Mouse (Mus musculus) common myeloid progenitor, adult 5-6 weeks (primary cell): ENCODE results near the gene Mgme1. TPM values are rescaled to one million over a fixed set of nuclear protein-coding genes. Genes with fewer than 3 reads are reported as not detected.

ENCODE experiments used
- ATAC-seq: replicated peaks from 2 replicates; pipeline ENCODE4 v1.8.0; 2016; ENCODE audit warnings: low read depth, mild to moderate bottlenecking, moderate TSS enrichment, inconsistent platforms; ENCODE audit not compliant: poor library complexity, severe bottlenecking
- total RNA-seq: library from RNA; stranded (forward); fragments of 200-1000, 187-1606 nt; gene quantifications from 2 replicates; pipeline ENCODE4 v1.2.3, GENCODE M21; 2017

Mgme1 gene
- total RNA-seq, 1 experiment from 2014 or later = 30.4 TPM

DNA sequence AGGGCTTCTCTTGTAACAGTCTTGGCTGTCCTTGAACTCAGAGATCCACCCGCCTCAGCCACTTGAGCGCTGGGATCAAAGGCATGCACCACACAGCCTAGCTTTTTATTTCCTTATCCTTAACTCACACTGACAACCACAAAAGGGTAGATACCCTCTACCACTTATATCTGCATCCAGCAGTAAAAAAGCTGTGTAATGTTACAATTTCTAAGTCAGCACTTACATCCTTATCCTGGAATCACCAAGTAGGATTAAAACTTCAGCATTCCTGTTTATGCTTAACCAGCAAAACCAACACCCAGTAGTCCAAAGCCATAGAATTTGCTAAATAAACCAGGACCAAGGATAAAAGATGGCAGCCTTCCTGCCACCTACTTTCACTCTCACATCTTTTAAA, 7.6 kb upstream of the Mgme1 start:
- no peak for ATAC-seq

DNA sequence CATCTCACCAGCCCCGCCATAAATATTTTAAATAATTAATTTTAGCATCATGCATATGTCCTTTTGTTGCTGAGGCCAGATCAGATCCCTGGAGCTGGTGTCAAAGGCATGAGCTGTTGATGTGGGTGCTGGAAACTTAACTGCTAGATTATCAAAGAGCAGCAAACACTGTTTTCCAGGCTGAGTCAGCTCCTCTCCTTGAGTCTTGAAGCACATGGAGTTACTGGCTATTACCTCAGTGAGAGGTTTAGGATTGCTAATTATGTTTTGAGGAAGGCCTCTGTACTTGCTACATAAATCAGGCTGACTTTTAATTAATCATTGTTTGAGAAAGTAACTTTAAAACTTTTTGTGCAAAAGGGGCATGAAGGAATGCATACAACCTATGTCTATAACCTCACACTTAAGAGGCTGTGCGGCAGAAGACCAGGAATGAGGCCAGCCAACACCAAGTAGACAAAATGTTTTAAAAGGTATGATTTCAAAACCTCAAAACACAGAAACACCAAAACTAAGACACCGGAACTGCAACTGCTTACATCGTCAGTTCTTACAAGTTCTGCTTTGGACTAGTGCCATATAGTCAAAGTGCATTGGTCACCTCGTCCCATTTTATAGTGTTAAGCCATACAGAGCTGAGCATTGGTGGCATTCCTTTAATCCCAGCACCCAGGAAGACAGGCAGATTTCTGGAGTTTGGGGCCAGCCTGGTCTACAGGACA, 5.9 kb upstream of the Mgme1 start:
- ATAC-seq = no peak

DNA sequence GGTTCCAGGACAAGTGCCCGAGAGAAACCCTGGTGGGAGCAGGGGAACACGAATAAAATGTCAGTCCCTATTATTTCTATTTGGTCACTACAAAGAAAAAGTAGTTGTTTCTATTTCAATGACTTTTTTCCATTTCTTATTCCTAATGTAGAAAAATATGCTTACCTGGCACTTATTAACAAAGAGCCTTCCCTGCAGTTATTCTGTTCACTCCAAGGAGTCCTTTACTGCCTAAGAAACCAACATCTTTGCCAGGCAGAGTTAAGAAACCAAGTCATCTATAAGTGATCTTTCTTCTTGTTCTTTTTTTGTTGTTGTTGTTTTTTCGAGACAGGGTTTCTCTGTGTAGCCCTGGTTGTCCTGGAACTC, 5.4 kb upstream of the Mgme1 start:
- ATAC-seq = no peak

DNA sequence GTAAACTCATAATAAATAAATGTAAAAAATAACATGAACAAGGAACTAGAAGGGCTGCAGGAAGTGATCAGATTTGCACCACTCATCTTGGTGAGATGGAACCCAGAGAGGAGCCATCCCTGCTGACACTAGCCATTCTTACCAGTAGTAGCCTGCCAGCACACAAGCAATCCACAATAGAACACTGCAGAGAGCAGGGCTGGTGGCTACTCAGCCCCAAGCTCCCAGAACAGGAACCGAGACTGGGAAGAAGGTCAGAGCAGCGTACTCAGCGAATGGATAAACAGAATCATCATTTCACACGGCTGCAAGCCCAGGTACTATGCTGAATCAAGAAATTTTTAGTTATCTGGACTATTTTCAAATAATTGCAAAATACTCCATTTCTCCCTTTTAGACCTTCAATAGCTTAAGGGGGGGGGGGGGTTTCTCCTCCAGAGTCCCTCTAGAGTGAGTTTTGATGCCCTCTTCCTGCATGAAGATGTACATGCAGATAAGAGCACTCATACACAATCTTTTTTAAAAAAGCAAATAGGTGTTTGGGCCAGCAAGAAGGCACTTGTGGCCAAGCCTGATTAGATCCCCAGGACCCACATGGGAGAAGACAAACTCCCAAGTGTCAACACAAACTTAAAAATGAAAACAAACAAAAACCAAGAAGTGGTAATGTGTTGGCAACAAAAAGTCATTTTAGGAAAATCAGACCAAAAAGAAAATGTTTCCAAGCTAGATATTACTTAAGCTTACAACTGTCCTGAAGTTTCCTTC, 4.4 kb upstream of the Mgme1 start:
- ATAC-seq = peak; percentile 27

DNA sequence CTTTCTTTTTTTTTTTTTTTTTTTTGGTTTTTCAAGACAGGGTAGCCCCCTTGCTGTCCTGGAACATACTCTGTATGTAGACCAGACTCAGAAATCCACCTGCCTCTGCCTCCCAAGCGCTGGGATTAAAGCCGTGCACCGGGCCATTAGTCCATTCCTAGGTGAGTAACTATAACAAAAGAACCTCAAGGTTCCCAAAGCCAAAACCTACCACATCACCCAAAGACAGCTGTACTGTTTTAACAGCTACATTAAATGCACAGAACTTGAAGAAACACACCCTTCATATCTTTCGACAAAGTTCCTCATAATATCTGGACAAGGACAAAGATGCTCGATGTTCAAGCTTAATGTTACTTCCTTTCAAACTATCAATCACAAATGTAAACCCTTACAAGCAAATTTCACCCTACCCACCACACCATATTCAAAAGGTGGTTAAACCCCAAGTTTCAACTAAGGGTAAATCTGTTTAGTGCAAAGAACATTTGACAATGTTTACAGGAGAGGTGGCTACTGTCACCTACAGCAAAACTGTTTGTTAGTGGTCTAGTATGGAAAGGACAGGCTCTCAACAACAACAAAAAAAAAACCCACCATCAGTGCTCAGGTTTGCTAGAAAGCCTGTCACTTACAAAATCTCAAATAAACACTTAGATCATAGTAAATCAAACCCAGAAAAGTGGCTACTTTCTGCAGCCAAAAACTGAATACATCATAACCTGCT, 3.3 kb upstream of the Mgme1 start:
- ATAC-seq = no peak

DNA sequence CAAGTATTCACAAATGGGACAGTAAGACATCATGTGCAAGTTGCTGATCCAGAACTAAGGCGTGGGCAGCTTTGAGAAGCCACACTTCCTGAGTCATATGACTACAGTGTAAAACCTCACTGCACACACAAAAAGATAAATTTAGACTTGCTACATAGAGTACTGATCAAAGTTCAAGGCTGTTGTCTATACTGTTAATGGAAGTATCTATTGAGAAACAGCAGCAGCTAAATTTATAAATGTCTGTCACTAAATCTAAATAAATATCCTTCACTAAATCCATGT, 2.8 kb upstream of the Mgme1 start:
- 0 out of 2 replicates have a peak, but pooled peaks have one; percentile 3 for ATAC-seq

DNA sequence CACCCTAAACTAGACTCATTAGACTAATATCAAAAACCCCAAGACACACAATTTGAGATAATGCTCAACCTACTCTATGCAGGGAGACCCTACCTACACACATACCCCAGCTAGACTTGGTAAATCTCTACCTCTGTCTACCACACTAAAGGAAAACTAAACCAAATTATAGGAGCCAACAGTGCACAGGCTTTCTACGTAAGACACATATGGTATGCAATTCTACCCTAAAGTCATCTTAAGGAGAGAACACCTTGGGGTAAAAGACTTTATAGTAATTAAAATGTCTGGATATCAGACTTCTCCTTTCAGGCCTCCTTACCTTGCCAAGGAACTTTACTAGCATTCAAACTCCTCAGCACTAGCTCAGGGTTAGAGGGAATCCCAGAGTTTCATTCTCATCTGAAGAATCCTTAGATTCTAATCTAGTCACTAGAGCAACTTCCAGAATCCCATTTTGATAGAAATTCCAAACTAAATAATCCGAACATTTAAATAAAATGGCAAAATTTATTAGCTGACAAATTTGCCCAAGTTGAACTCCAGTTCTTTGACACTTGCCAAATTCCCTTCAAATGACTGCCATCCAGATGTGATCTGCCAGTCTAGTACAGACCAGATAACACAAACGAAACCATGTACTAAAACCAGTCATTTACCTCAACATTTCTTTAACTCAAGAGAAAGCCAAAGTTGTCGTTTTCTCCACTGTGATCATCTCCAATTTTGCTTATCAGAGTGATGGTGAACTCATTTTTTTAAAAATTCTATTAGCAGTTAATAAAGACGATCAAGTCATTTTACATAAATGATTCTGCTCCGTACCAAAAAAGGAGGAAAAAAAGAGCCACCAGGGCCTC, 1.8 kb upstream of the Mgme1 start:
- ATAC-seq = no peak

DNA sequence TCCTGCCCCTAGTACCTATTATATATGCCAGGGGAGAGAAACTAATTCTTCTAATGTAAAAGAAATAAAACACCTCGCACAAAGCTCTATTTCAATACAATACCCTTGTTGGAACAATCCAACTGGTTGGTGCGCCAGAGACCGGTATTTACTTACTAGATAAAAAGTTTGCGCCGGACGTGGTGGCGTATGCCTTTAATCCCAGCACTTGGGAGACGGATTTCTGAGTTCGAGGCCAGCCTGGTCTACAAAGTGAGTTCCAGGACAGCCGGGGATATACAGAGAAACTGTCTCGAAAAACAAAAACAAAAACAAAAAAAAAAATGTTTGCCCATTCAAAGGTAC, 1.2 kb upstream of the Mgme1 start:
- no peak for ATAC-seq

DNA sequence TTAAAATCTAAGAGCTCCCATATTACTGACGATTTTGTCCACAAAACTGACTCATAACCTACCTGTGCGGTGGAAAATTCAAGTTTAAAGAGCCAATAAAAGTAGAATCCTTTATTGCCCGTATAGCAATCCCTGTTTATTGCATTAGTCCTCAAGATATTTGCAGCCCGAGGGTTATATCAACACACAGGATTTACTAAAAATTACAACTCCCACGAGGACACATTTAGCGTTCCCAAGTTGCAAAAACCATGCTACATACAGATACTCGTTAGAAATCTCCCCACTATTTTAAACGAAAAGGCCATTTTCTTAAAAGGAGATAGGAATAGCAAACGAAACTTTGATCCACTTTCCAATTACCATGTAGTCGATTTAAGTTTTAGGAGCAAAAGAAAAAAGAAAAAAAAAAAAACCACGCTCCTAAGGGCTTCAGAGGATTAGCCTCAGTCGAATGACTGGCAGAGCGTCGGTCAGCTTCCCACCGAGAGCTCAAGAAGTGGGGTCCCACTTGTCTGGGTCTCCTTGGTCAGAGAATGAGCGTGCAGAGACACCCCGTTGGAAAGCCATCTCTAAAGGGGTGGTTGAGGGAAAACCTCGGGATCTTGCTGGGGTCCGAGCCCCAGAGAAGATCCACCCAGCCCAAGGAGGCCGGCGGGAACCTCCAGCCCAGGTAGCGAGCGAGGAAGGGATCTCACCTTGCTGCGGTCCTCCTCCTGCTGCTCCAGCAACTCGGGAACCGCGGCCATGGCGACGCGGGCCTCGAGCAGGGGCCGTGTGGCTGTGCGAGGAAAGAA, 586 bp upstream of the Mgme1 start:
- ATAC-seq = no peak; the same call in 1 of the 2 replicates

DNA sequence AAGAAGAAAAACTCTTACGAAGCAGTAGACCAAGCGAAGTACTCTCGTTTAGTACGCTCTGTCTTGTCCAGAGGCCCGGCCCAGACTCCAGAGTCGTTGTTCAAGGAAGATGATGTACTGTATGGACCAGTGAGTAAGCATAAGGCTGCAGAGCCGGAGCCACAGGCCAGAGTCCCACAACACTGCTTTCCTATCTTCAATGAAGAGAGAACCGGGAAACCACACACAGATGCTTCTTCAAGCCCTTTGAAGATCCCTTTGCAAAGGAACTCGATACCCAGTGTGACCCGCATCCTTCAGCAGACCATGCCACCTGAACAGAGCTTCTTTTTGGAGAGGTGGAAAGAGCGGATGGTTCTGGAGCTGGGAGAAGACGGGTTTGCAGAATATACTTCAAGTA, 1.6 kb downstream of the Mgme1 start:
- ATAC-seq = no peak

DNA sequence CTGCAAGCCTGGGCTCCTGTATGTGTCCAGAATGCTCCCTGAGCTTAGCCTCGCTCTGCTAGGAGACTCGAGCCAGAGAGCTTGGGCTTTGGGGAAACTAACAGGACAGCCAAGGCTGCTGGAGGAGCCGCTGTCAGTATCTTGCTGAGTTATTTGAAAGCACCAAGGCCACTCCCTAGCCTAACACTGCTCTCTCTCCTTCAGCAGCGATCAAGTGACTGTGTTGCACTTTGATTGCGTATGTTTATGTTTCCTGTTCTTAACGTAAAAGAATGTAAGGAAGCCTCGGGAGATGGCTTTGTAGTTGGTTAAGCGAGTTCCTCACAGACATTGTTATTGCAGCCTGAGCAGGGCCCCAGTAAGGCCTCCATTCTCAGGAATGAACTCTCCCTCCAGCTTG, 4.3 kb downstream of the Mgme1 start:
- ATAC-seq = no peak

DNA sequence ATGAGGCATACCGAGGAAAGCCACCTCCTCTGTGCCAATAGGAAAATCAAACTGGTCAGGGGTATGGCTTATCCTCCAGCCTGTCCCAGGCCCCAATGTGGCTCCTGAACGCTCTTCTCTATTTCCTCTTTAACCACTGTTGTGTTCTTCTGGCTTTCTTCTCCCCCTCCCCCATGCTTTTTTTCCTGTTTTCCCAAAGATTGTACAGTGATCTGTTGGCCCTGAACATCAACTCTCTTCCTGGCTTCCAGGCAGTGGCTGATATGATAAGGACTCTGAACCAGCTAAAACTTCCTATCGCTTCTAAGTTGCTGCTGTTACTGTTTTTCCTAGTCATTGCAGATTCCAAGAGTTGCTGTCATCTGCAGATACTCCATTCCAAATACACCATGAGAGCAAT, 6.4 kb downstream of the Mgme1 start:
- no peak for ATAC-seq

DNA sequence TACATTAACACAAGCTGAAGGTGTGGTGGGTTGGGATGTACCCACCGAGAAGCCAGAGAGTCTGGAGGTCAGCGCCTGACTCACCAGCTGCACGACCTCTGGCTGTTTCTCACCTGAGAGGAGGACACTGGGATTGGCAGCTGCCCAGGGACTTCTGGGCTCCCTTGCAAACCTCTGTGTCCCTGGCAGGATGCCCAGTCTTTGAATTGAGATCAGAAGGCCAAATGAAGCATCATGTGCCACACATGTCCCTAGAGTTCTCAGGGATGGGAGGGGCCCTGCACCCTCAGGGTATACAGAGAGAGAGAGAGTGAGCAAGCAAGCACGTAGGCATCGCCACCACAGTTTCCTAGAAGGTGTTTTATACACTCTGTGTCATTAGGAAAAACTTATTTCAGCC, 9.3 kb downstream of the Mgme1 start:
- no peak for ATAC-seq

DNA sequence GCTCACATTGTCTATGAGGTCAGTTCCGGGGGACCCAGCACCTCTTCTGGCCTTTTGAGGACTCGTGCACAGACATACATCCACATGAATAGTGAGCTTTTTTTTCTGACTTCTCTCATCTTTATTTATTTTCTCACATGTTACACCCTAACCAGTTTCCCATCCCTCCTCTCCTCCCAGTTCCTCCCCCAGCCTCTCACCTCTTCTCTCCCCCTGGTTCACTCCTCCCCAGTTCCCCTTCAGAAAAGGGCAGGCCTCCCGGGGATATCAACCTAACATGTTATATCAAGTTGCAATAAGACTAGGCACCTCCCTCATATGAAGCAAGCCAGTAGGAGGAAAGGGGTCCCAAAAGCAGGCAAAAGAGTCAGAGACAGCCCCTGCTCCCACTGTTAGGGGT, 10.1 kb downstream of the Mgme1 start:
- ATAC-seq = no peak

DNA sequence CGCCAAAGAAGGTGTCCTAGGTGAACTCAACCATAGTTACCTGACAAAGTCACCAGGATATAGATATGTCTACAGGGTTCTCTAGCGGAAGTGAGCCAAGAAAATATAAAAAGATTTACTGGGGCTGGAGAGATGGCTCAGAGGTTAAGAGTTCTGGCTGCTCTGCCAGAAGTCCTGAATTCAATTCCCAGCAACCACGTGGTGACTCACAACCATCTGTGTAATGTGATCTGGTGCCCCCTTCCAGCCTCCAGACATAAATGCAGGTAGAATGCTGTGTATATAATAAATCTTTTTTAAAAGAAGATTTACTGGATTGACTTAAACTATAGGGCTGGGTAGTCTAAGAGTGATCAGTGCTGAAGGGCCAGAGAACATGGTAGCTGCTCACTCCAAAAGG, 11.0 kb downstream of the Mgme1 start:
- ATAC-seq = no peak

DNA sequence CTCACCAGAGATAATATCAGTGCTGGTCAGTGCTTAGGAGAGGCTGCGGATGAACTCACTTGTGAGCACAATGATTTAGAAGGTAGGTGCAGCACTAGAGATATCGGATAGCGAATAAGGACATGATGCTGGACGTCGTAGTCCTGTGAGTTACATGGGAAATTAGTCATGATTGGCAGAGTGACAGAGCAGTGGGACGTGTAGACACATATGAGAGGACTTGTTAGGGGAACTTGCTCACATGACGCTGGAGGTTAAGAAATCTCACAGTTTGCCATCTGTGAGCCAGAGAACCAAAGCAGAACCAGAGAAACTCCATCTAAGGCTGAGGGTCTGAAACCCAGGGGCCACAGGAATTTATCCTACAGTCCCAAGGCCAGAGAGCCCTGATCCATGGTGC, 19.9 kb downstream of the Mgme1 start:
- peak; percentile 19; the same call in 1 of the 2 replicates for ATAC-seq

DNA sequence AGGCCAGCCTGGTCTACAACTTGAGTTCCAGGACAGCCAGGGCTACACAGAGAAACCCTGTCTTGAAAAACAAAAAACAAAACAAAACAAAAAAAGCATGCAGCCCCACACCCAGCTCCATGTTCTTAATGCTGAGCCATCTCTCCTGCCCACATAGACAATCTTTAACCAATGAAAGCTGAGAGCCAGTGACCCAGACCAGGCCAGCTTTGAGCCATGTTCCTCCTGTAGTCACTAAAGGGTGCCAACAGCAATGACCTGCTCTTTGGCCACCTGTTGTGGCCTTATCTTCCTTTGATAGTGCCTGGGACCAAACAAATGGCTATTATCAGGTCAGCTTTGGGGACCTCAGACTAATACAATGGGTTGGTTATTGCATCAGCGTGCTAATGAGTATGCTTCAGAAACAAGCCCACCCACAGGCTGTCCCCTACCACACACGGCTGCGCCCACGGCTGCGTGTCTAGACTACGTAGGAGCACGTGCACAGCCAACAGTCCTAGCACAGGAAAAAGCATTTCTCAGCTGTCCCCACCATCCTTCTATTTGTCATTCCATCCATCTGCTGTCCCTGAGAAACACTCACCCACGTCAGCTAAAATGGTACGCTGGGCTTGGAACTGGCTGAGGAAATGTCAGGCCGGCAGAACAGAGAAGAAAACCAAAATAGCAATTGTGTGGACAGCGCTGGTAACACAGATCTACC, 21.3 kb downstream of the Mgme1 start:
- ATAC-seq = no peak

DNA sequence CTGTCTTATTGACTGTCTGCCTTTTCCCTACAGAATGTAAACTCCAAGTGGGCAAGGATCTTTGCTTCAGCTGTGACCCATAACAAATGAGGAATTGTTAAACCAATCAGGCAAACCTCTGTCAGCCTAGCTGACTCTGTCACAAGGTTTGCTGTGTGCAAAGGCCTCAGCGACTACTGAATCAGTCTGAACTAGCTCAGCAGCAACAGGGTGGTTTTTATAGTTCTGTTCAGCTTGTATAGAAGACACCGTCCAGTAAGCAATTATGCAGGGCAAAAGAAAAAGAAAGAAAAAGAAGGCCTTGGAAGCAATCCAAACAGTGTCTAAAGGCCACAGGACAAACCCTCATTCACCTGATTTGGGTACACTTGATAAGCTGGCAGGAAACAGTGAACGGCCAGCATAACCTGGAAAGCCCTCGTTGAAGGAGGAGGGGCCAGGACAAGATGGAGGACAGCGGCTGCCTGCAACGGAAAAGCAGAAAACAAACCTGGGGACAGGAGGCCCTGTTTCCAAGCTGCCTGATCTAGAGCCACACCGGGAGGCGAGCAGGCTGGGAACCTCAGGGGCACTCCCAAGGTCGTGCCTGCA, 24.8 kb downstream of the Mgme1 start:
- peak; percentile 27; the same call in 1 of the 2 replicates for ATAC-seq
